Mouse (Mus musculus): ENCODE data around the gene Ppp6r1. TPM values are rescaled to one million over a fixed set of nuclear protein-coding genes. Genes with fewer than 3 reads are reported as not detected.

Ppp6r1 gene
- polyA plus RNA-seq, 1 experiment from 2014 or later: 17.1 TPM

GRCm38 (mm10) chr7:4655916-4656315 lies 2.9 kb downstream of the Ppp6r1 start:
- H3K4me1 ChIP-seq: peaks cover 44% of the 10 kb centered on the region
- 73% methylated on average over 1 of the region's 1 CpGs for WGBS
- no peak overlapping the region for H3K27ac ChIP-seq
- H3K4me3 ChIP-seq: no peak overlapping the region
- no peaks in the 10 kb centered on the region for H3K9me3 ChIP-seq (replicated peaks)
- H3K27me3 ChIP-seq: no peaks in the 10 kb centered on the region
- no peak overlapping the region for H3K9ac ChIP-seq
- ATAC-seq (ENCODE audit: low FRiP score): no peak
- H3K4me2 ChIP-seq (replicated peaks): no peak overlapping the region; the same call in 1 of the 2 replicates
- peaks cover 8% of the 10 kb centered on the region for H3K36me3 ChIP-seq

DNA sequence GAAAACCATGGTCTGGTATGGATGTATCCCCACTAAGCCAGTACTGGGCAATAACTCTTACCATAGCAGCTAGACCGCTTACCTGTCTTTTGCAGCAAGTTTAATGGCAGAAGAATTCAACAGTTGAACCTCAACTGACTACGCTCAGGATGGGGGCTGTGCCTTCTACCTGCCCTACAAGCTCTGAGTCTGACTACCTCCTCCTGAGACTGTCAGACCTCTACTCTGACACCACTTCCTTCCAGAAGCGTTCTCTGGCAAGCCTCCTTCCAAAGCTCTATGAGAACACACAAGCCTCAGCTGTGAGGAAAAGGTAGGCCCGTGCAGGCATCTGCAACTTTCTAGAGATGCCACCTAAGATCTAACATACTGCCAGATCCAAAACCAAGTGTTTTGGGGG lies 3.4 kb downstream of the Ppp6r1 start:
- 89% methylated on average over 4 of the region's 4 CpGs for WGBS
- H3K27ac ChIP-seq: no peak overlapping the region
- no peaks in the 10 kb centered on the region for H3K9me3 ChIP-seq (replicated peaks)
- peaks cover 42% of the 10 kb centered on the region for H3K4me1 ChIP-seq
- H3K27me3 ChIP-seq: no peaks in the 10 kb centered on the region
- H3K36me3 ChIP-seq: peaks cover 8% of the 10 kb centered on the region
- H3K9ac ChIP-seq: no peak overlapping the region
- no peak overlapping the region for H3K4me2 ChIP-seq (replicated peaks)
- no peak overlapping the region for H3K4me3 ChIP-seq
- no peak for ATAC-seq (ENCODE audit: low FRiP score)

DNA sequence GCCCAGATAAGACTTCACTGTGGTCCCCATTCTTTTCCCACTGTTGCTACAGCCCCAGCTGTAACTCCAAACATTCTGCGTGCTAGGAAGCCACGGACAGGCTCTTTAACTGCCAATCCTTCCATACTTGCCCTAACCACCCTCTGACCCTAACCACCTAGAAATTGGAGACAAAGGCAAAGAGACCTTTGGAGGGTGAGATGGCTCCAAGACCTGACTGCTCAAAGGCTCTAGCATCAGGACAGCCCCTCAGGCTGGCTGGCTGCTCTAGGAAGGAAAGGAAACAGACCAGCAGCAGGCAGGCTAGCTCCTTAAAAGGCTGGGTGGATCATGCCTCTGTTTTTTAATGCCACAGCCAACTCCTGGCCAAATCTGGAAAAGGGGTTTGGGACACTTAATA lies 4.6 kb downstream of the Ppp6r1 start:
- Histone ChIP-seq H3K9ac (no peak overlapping the region), H3K27ac (no peak overlapping the region), H3K36me3 (peaks cover 8% of the 10 kb centered on the region), H3K4me2 (replicated peaks) (no peak overlapping the region), H3K27me3 (no peaks in the 10 kb centered on the region), H3K9me3 (replicated peaks) (no peaks in the 10 kb centered on the region), H3K4me3 (no peak overlapping the region), H3K4me1 (peaks cover 35% of the 10 kb centered on the region)
- WGBS: 97% methylated on average over 2 of the region's 2 CpGs
- no peak for ATAC-seq (ENCODE audit: low FRiP score)

DNA sequence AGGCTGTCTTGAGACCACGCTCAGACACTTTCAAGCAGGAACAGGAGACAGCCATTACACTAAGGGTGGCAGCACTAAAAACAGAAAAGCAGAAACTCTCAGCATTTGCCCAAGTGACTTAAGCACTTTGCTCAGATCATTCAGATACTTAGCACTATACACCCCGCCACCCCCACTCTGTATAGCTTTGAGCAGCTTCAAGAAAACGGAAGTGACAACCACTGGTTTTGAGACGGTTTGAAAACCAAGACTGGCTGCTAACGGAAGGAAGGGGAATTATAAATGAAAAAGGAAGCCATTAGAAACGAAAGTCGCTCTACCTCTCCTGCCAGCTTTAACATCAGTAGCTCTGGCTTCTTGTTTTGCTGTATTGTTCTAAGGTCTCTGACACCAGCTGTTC lies 5.0 kb downstream of the Ppp6r1 start:
- no peak overlapping the region for H3K4me3 ChIP-seq

GRCm38 (mm10) chr7:4653351-4653750 lies 5.5 kb downstream of the Ppp6r1 start:
- Histone ChIP-seq H3K27me3 (no peaks in the 10 kb centered on the region), H3K9me3 (replicated peaks) (no peaks in the 10 kb centered on the region), H3K4me1 (peaks cover 35% of the 10 kb centered on the region), H3K36me3 (peaks cover 8% of the 10 kb centered on the region), H3K4me2 (replicated peaks) (no peak overlapping the region), H3K27ac (no peak overlapping the region), H3K4me3 (no peak overlapping the region), H3K9ac (no peak overlapping the region)
- 81% methylated on average over 5 of the region's 5 CpGs for WGBS
- ATAC-seq (ENCODE audit: low FRiP score): no peak

More for the DNA sequence above, 5.0 kb downstream of the Ppp6r1 start:
- no peak overlapping the region for H3K9ac ChIP-seq
- no peaks in the 10 kb centered on the region for H3K9me3 ChIP-seq (replicated peaks)
- H3K27ac ChIP-seq: no peak overlapping the region
- H3K27me3 ChIP-seq: no peaks in the 10 kb centered on the region
- H3K4me2 ChIP-seq (replicated peaks): no peak overlapping the region
- H3K36me3 ChIP-seq: peaks cover 8% of the 10 kb centered on the region
- 87% methylated on average over 7 of the region's 7 CpGs for WGBS
- peaks cover 35% of the 10 kb centered on the region for H3K4me1 ChIP-seq
- ATAC-seq (ENCODE audit: low FRiP score): no peak

DNA sequence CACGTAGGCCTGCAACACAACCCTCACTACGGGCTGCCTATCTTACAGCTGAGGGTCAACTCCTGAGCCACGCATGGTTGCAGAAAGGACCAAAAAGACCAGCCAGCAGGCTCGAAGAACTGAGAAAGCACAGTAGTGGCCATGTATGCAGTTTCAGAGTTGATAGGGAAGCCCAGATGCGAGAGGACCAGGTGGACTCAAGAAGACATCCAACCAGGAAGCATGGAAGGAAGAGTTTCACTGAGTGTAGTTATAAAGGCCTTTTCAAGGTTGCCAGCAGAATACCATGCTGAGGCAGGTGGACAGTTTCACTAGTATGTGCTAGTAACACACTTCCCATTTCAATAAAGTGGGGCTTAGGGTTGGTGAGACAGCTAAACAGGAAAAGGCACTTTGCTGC lies 6.1 kb downstream of the Ppp6r1 start:
- H3K9ac ChIP-seq: no peak overlapping the region
- H3K4me1 ChIP-seq: peaks cover 30% of the 10 kb centered on the region
- H3K36me3 ChIP-seq: peaks cover 8% of the 10 kb centered on the region
- no peak overlapping the region for H3K27ac ChIP-seq
- no peak overlapping the region for H3K4me3 ChIP-seq
- no peaks in the 10 kb centered on the region for H3K9me3 ChIP-seq (replicated peaks)
- no peaks in the 10 kb centered on the region for H3K27me3 ChIP-seq
- H3K4me2 ChIP-seq (replicated peaks): no peak overlapping the region
- ATAC-seq (ENCODE audit: low FRiP score): no peak
- 95% methylated on average over 5 of the region's 5 CpGs for WGBS

GRCm38 (mm10) chr7:4651581-4651980 lies 7.2 kb downstream of the Ppp6r1 start:
- 82% methylated on average over 8 of the region's 8 CpGs for WGBS
- H3K9ac ChIP-seq: no peak overlapping the region
- H3K4me1 ChIP-seq: peaks cover 19% of the 10 kb centered on the region
- H3K36me3 ChIP-seq: peaks cover 14% of the 10 kb centered on the region
- no peak overlapping the region for H3K4me3 ChIP-seq
- no peak overlapping the region for H3K27ac ChIP-seq
- H3K4me2 ChIP-seq (replicated peaks): no peak overlapping the region
- H3K9me3 ChIP-seq (replicated peaks): no peaks in the 10 kb centered on the region
- no peaks in the 10 kb centered on the region for H3K27me3 ChIP-seq
- no peak for ATAC-seq (ENCODE audit: low FRiP score)

DNA sequence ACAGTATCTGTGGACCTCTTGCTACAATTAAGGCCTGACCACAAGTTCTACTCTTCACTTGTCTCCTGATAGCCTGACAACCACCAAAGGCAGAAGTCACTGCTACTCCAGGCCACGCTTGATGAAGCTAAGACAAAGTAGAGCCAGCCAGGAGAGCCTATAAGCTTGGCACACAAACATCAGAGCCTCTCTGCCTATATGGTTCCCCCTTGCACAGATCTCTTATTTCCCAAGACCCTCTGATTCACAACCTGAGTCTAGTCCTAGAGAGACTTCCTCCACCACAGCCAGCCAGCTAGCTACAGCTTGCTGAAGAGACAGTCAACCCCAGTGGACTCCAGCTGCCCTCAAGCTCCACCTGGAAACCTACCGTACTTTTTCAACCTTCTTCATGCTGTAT lies 10.8 kb downstream of the Ppp6r1 start:
- 90% methylated on average over 2 of the region's 2 CpGs for WGBS
- H3K9ac ChIP-seq: no peak overlapping the region

GRCm38 (mm10) chr7:4647291-4647690 lies 11.5 kb downstream of the Ppp6r1 start:
- Histone ChIP-seq H3K36me3 (peaks cover 46% of the 10 kb centered on the region), H3K9me3 (replicated peaks) (no peaks in the 10 kb centered on the region), H3K4me3 (no peak overlapping the region), H3K9ac (no peak overlapping the region), H3K27ac (no peak overlapping the region), H3K4me2 (replicated peaks) (no peak overlapping the region), H3K27me3 (no peaks in the 10 kb centered on the region), H3K4me1 (no peaks in the 10 kb centered on the region)
- ATAC-seq (ENCODE audit: low FRiP score): no peak
- 73% methylated on average over 6 of the region's 6 CpGs for WGBS

More for the DNA sequence above, 10.8 kb downstream of the Ppp6r1 start:
- no peak for ATAC-seq (ENCODE audit: low FRiP score)
- Histone ChIP-seq H3K27ac (no peak overlapping the region), H3K36me3 (peaks cover 47% of the 10 kb centered on the region), H3K4me3 (no peak overlapping the region), H3K9me3 (replicated peaks) (no peaks in the 10 kb centered on the region), H3K27me3 (no peaks in the 10 kb centered on the region), H3K4me1 (0 out of 2 replicates have a peak, but pooled peaks cover 2% of the 10 kb centered on the region), H3K4me2 (replicated peaks) (no peak overlapping the region)

- H3K9ac ChIP-seq: no peak overlapping the region
- WGBS: 95% methylated on average over 3 of the region's 3 CpGs
- H3K4me2 ChIP-seq (replicated peaks): no peak overlapping the region
- no peaks in the 10 kb centered on the region for H3K4me1 ChIP-seq
- no peak overlapping the region for H3K27ac ChIP-seq
- H3K27me3 ChIP-seq: no peaks in the 10 kb centered on the region
- no peaks in the 10 kb centered on the region for H3K9me3 ChIP-seq (replicated peaks)
- no peak overlapping the region for H3K4me3 ChIP-seq
- peaks cover 51% of the 10 kb centered on the region for H3K36me3 ChIP-seq
- ATAC-seq (ENCODE audit: low FRiP score): no peak
Measured at GRCm38 (mm10) chr7:4646806-4647205, 12.0 kb downstream of the Ppp6r1 start.

DNA sequence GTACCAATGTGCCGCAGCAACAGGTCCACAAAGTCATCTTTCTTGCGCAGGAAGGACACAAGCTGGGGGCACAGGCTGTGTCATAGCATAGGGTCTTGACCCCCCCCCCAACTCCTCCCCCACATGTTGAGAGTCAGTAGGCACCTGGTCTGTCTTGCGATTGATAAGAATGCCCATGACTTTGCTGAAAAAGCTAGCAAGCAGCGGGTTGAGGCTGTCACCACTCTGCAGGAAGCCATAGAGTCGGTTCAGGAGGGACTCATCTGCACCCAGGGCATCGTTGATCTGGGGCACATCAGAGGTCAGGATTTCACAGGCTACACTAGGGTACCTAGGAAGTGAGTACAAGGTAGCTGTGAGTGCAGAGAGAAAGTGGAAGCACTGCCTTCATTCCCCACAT lies 15.6 kb downstream of the Ppp6r1 start:
- ATAC-seq (ENCODE audit: low FRiP score): no peak
- Histone ChIP-seq H3K4me1 (no peaks in the 10 kb centered on the region), H3K4me3 (no peak overlapping the region), H3K9ac (no peak overlapping the region), H3K9me3 (replicated peaks) (no peaks in the 10 kb centered on the region), H3K4me2 (replicated peaks) (no peak overlapping the region), H3K27me3 (no peaks in the 10 kb centered on the region), H3K27ac (no peak overlapping the region), H3K36me3 (peaks cover 83% of the 10 kb centered on the region)
- WGBS: 93% methylated on average over 6 of the region's 6 CpGs

- Histone ChIP-seq H3K27me3 (no peaks in the 10 kb centered on the region), H3K4me1 (no peaks in the 10 kb centered on the region), H3K27ac (no peak overlapping the region), H3K4me3 (no peak overlapping the region), H3K36me3 (peaks cover 88% of the 10 kb centered on the region), H3K9ac (no peak overlapping the region), H3K9me3 (replicated peaks) (no peaks in the 10 kb centered on the region), H3K4me2 (replicated peaks) (no peak overlapping the region)
- WGBS: 90% methylated on average over 7 of the region's 7 CpGs
- no peak for ATAC-seq (ENCODE audit: low FRiP score)
Measured at GRCm38 (mm10) chr7:4641956-4642355, 16.9 kb downstream of the Ppp6r1 start.

DNA sequence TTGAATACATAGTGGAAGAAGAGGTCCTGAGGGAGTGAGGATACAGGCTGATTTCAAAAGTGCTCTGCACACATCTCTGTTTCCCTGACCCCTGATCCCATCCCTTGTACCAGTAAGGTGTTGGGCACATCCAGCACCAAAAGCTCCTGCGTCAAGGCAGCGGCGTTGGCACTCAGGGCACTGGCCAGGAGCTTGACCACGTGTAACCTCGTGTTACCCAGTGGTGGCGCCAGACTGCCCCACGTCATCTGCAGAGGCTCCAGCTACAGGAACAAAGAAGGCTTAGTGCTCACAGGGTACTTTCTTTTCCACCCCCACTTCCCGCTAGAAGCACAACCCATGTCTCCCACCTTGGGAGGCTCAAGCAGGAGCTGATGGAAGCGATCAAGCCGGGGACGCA lies 17.7 kb downstream of the Ppp6r1 start:
- no peak overlapping the region for H3K9ac ChIP-seq
- no peaks in the 10 kb centered on the region for H3K27me3 ChIP-seq
- no peaks in the 10 kb centered on the region for H3K9me3 ChIP-seq (replicated peaks)
- 84% methylated on average over 11 of the region's 11 CpGs for WGBS
- H3K27ac ChIP-seq: no peak overlapping the region
- no peak overlapping the region for H3K4me2 ChIP-seq (replicated peaks)
- H3K4me3 ChIP-seq: no peak overlapping the region
- no peaks in the 10 kb centered on the region for H3K4me1 ChIP-seq
- no peak for ATAC-seq (ENCODE audit: low FRiP score)
- H3K36me3 ChIP-seq: peaks cover 89% of the 10 kb centered on the region

All from hindbrain, embryonic 12.5 days (tissue).